Mouse (Mus musculus): ENCODE measurements at regions not wholly inside any gene's neighbourhood (a gene's known extent, or its start where the extent isn't known, plus 50 kb on each side); places are given as distances from the start of the nearest gene placed in this dataset.

- Histone ChIP-seq H3K4me1 (no peaks in the 10 kb centered on the region), H3K27ac (no peak overlapping the region), H3K9me3 (replicated peaks) (no peaks in the 10 kb centered on the region), H3K27me3 (ENCODE audit: low read depth, poor library complexity, severe bottlenecking) (no peaks in the 10 kb centered on the region), H3K4me3 (no peak overlapping the region), H3K36me3 (no peaks in the 10 kb centered on the region)
- no peak for DNase-seq (ENCODE audit: low spot score)
Measured at GRCm38 (mm10) chr15:24827259-24827658, 586.3 kb downstream of the Basp1 start.

GRCm38 (mm10) chr15:24796836-24797235, 616.7 kb downstream of the Basp1 start:
- Histone ChIP-seq H3K27me3 (ENCODE audit: low read depth, poor library complexity, severe bottlenecking) (no peaks in the 10 kb centered on the region), H3K36me3 (no peaks in the 10 kb centered on the region), H3K4me1 (no peaks in the 10 kb centered on the region), H3K27ac (no peak overlapping the region), H3K4me3 (no peak overlapping the region), H3K9me3 (replicated peaks) (no peaks in the 10 kb centered on the region)
- DNase-seq (ENCODE audit: low spot score), result no peak
- WGBS, result 86% methylated on average over 1 of the region's 1 CpGs

GRCm38 (mm10) chr15:24793381-24793780, 620.2 kb downstream of the Basp1 start:
- DNase-seq (ENCODE audit: low spot score), result no peak

GRCm38 (mm10) chr15:24786336-24786735, 627.2 kb downstream of the Basp1 start:
- no peaks in the 10 kb centered on the region for H3K36me3 ChIP-seq
- H3K27me3 ChIP-seq (ENCODE audit: low read depth, poor library complexity, severe bottlenecking), result no peaks in the 10 kb centered on the region
- H3K4me1 ChIP-seq, result no peaks in the 10 kb centered on the region
- 57% methylated on average over 3 of the region's 3 CpGs for WGBS
- no peak overlapping the region for H3K27ac ChIP-seq
- H3K4me3 ChIP-seq, result no peak overlapping the region
- H3K9me3 ChIP-seq (replicated peaks), result no peaks in the 10 kb centered on the region
- no peak for DNase-seq (ENCODE audit: low spot score)

More at GRCm38 (mm10) chr15:24793381-24793780, 620.2 kb downstream of the Basp1 start:
- H3K9me3 ChIP-seq (replicated peaks), result no peaks in the 10 kb centered on the region
- no peaks in the 10 kb centered on the region for H3K27me3 ChIP-seq (ENCODE audit: low read depth, poor library complexity, severe bottlenecking)
- H3K27ac ChIP-seq, result no peak overlapping the region
- no peak overlapping the region for H3K4me3 ChIP-seq
- H3K36me3 ChIP-seq, result no peaks in the 10 kb centered on the region
- H3K4me1 ChIP-seq, result no peaks in the 10 kb centered on the region
- 89% methylated on average over 4 of the region's 4 CpGs for WGBS

GRCm38 (mm10) chr15:24778234-24778633, 635.3 kb downstream of the Basp1 start:
- H3K36me3 ChIP-seq, result no peaks in the 10 kb centered on the region
- H3K9me3 ChIP-seq (replicated peaks), result no peaks in the 10 kb centered on the region
- no peaks in the 10 kb centered on the region for H3K27me3 ChIP-seq (ENCODE audit: low read depth, poor library complexity, severe bottlenecking)
- H3K4me1 ChIP-seq, result no peaks in the 10 kb centered on the region
- 80% methylated on average over 1 of the region's 1 CpGs for whole genome bisulfite sequencing
- no peak overlapping the region for H3K4me3 ChIP-seq
- no peak for DNase-seq (ENCODE audit: low spot score)
- H3K27ac ChIP-seq, result no peak overlapping the region

GRCm38 (mm10) chr15:24751480-24752157, 661.9 kb downstream of the Basp1 start:
- H3K27me3 ChIP-seq (ENCODE audit: low read depth, poor library complexity, severe bottlenecking), result no peaks in the 10 kb centered on the region
- no peak overlapping the region for H3K27ac ChIP-seq
- H3K4me3 ChIP-seq, result no peak overlapping the region
- H3K36me3 ChIP-seq, result no peaks in the 10 kb centered on the region
- 54% methylated on average over 2 of the region's 2 CpGs for WGBS
- no peaks in the 10 kb centered on the region for H3K9me3 ChIP-seq (replicated peaks)
- no peak for DNase-seq (ENCODE audit: low spot score)
- no peaks in the 10 kb centered on the region for H3K4me1 ChIP-seq

- Histone ChIP-seq H3K4me3 (no peak overlapping the region), H3K27ac (no peak overlapping the region), H3K4me1 (no peaks in the 10 kb centered on the region), H3K27me3 (ENCODE audit: low read depth, poor library complexity, severe bottlenecking) (no peaks in the 10 kb centered on the region), H3K36me3 (no peaks in the 10 kb centered on the region), H3K9me3 (replicated peaks) (no peaks in the 10 kb centered on the region)
- 75% methylated on average over 6 of the region's 6 CpGs for WGBS
- no peak for DNase-seq (ENCODE audit: low spot score)
Measured at GRCm38 (mm10) chr15:24743240-24743639, 670.3 kb downstream of the Basp1 start.

- 94% methylated on average over 4 of the region's 4 CpGs for WGBS
- no peaks in the 10 kb centered on the region for H3K4me1 ChIP-seq
- no peak overlapping the region for H3K4me3 ChIP-seq
- H3K36me3 ChIP-seq, result no peaks in the 10 kb centered on the region
- H3K9me3 ChIP-seq (replicated peaks), result no peaks in the 10 kb centered on the region
- no peaks in the 10 kb centered on the region for H3K27me3 ChIP-seq (ENCODE audit: low read depth, poor library complexity, severe bottlenecking)
- H3K27ac ChIP-seq, result no peak overlapping the region
- no peak for DNase-seq (ENCODE audit: low spot score)
Measured at GRCm38 (mm10) chr15:24725170-24725569, 688.4 kb downstream of the Basp1 start.

- no peaks in the 10 kb centered on the region for H3K9me3 ChIP-seq (replicated peaks)
- 46% methylated on average over 4 of the region's 4 CpGs for WGBS
- H3K27me3 ChIP-seq (ENCODE audit: low read depth, poor library complexity, severe bottlenecking), result no peaks in the 10 kb centered on the region
- H3K36me3 ChIP-seq, result no peaks in the 10 kb centered on the region
- no peak overlapping the region for H3K27ac ChIP-seq
- no peaks in the 10 kb centered on the region for H3K4me1 ChIP-seq
- H3K4me3 ChIP-seq, result no peak overlapping the region
- DNase-seq (ENCODE audit: low spot score), result peak; percentile 39
Measured at GRCm38 (mm10) chr15:24724664-24725063, 688.9 kb downstream of the Basp1 start.

GRCm38 (mm10) chr15:24720346-24720745, 693.2 kb downstream of the Basp1 start:
- Histone ChIP-seq H3K27ac (no peak overlapping the region), H3K36me3 (no peaks in the 10 kb centered on the region), H3K4me1 (no peaks in the 10 kb centered on the region), H3K27me3 (ENCODE audit: low read depth, poor library complexity, severe bottlenecking) (no peaks in the 10 kb centered on the region), H3K4me3 (no peak overlapping the region), H3K9me3 (replicated peaks) (no peaks in the 10 kb centered on the region)
- DNase-seq (ENCODE audit: low spot score), result no peak
- 75% methylated on average over 2 of the region's 2 CpGs for WGBS

GRCm38 (mm10) chr15:24682167-24682566, 731.4 kb downstream of the Basp1 start:
- Histone ChIP-seq H3K36me3 (no peaks in the 10 kb centered on the region), H3K27me3 (ENCODE audit: low read depth, poor library complexity, severe bottlenecking) (no peaks in the 10 kb centered on the region), H3K9me3 (replicated peaks) (no peaks in the 10 kb centered on the region), H3K4me3 (no peak overlapping the region), H3K4me1 (no peaks in the 10 kb centered on the region), H3K27ac (no peak overlapping the region)
- WGBS, result 82% methylated on average over 4 of the region's 4 CpGs
- no peak for DNase-seq (ENCODE audit: low spot score)

GRCm38 (mm10) chr15:24648938-24649337, 764.6 kb downstream of the Basp1 start:
- no peaks in the 10 kb centered on the region for H3K36me3 ChIP-seq

GRCm38 (mm10) chr15:24635620-24636019, 777.9 kb downstream of the Basp1 start:
- Histone ChIP-seq H3K27ac (no peak overlapping the region), H3K27me3 (ENCODE audit: low read depth, poor library complexity, severe bottlenecking) (no peaks in the 10 kb centered on the region), H3K9me3 (replicated peaks) (no peaks in the 10 kb centered on the region), H3K36me3 (no peaks in the 10 kb centered on the region), H3K4me3 (no peak overlapping the region), H3K4me1 (no peaks in the 10 kb centered on the region)
- DNase-seq (ENCODE audit: low spot score), result no peak
- 82% methylated on average over 2 of the region's 2 CpGs for WGBS

More at GRCm38 (mm10) chr15:24648938-24649337, 764.6 kb downstream of the Basp1 start:
- H3K27ac ChIP-seq, result no peak overlapping the region
- H3K4me1 ChIP-seq, result no peaks in the 10 kb centered on the region
- 82% methylated on average over 1 of the region's 1 CpGs for WGBS
- DNase-seq (ENCODE audit: low spot score), result no peak
- no peak overlapping the region for H3K4me3 ChIP-seq
- no peaks in the 10 kb centered on the region for H3K9me3 ChIP-seq (replicated peaks)
- H3K27me3 ChIP-seq (ENCODE audit: low read depth, poor library complexity, severe bottlenecking), result no peaks in the 10 kb centered on the region

GRCm38 (mm10) chr15:24596242-24596641, 817.3 kb downstream of the Basp1 start:
- no peaks in the 10 kb centered on the region for H3K27me3 ChIP-seq (ENCODE audit: low read depth, poor library complexity, severe bottlenecking)
- DNase-seq (ENCODE audit: low spot score), result peak; percentile 42
- no peaks in the 10 kb centered on the region for H3K4me1 ChIP-seq
- no peaks in the 10 kb centered on the region for H3K36me3 ChIP-seq
- H3K4me3 ChIP-seq, result no peak overlapping the region
- 64% methylated on average over 4 of the region's 4 CpGs for WGBS
- no peak overlapping the region for H3K27ac ChIP-seq
- no peaks in the 10 kb centered on the region for H3K9me3 ChIP-seq (replicated peaks)

All from limb, embryonic 10.5 days (tissue).